Mouse (Mus musculus) liver, embryonic 14.5 days (tissue): ENCODE measurements at regions not wholly inside any gene's neighbourhood (a gene's known extent, or its start where the extent isn't known, plus 50 kb on each side); places are given as distances from the start of the nearest gene placed in this dataset.

Source experiments
- ATAC-seq: fragments of 200-750 bp; cut with Nextera tagmentation; 2 replicates; pipeline ENCODE4 v1.8.0; 2017; ENCODE audit warnings: moderate number of reproducible peaks, mild to moderate bottlenecking, moderate library complexity; ENCODE audit not compliant: insufficient read depth
- DNase-seq, 3 experiments: peaks; one replicate each; pipeline ENCODE4 v3.0.0-alpha.2; 2012 to 2013; ENCODE audit warnings: low read depth in 3 of 3, low spot score in 3 of 3
- H3K27ac ChIP-seq: fragments of 300-500 bp; sonication (generic); 2 replicates; pipeline ENCODE4 v1.5.1; 2014; ENCODE audit warnings: moderate library complexity, mild to moderate bottlenecking, control low read depth, inconsistent platforms
- H3K27me3 ChIP-seq: fragments of 300-500 bp; sonication (generic); 2 replicates; pipeline ENCODE4 v1.6.1; 2014; ENCODE audit warnings: mild to moderate bottlenecking, low read length, moderate library complexity; ENCODE audit not compliant: control insufficient read depth, insufficient read depth
- H3K36me3 ChIP-seq: fragments of 300-500 bp; sonication (generic); replicated peaks from 2 replicates; pipeline ENCODE4 v1.6.1; 2014; ENCODE audit warnings: low read depth; ENCODE audit not compliant: control insufficient read depth, insufficient read depth
- H3K4me1 ChIP-seq, 2 experiments: fragments of 200-500 bp in 1 of 2; fragments of 300-500 bp in 1 of 2; sonication (generic) in 1 of 2; replicated peaks; 2 replicates each; pipeline ENCODE4 v1.6.1; 2012 to 2014; ENCODE audit warnings: antibody characterized with exemption in 1 of 2, inconsistent platforms in 1 of 2, low read length in 1 of 2; ENCODE audit not compliant: control insufficient read depth in 2 of 2, insufficient read depth in 2 of 2
- H3K4me2 ChIP-seq: fragments of 300-500 bp; sonication (generic); 2 replicates; pipeline ENCODE4 v1.6.1; 2014; ENCODE audit warnings: low read depth, mild to moderate bottlenecking, control low read depth, moderate library complexity
- H3K4me3 ChIP-seq, 2 experiments: fragments of 200-500 bp in 1 of 2; fragments of 300-500 bp in 1 of 2; sonication (generic) in 1 of 2; 2 replicates each; pipeline ENCODE4 v1.5.1; 2012 to 2014; ENCODE audit warnings: low read depth in 2 of 2, low read length in 2 of 2, mild to moderate bottlenecking in 2 of 2, control low read depth in 1 of 2, inconsistent platforms in 1 of 2, moderate library complexity in 1 of 2; ENCODE audit not compliant: insufficient read depth in 1 of 2
- H3K9ac ChIP-seq: fragments of 300-500 bp; sonication (generic); replicated peaks from 2 replicates; pipeline ENCODE4 v1.6.1; 2014; ENCODE audit warnings: mild to moderate bottlenecking, control low read depth, moderate library complexity
- H3K9me3 ChIP-seq: fragments of 300-500 bp; sonication (generic); 2 replicates; pipeline ENCODE4 v1.6.1; 2016; ENCODE audit warnings: low read length, mixed read lengths; ENCODE audit not compliant: control insufficient read depth
- CTCF ChIP-seq: IDR thresholded peaks from 2 replicates; pipeline ENCODE4 v1.5.1; 2016; ENCODE audit warnings: antibody characterized with exemption, low read depth, control low read depth
- EP300 ChIP-seq: IDR thresholded peaks from 2 replicates; pipeline ENCODE4 v1.6.1; 2016; ENCODE audit warnings: antibody characterized with exemption, low read depth
- WGBS: fragments of 180-500 bp; shearing (Covaris S2); extraction: QIAGEN DNeasy Blood & Tissue Kit; methylation state at CpG from one replicate; pipeline ENCODE4 v1.1.7; 2014; ENCODE audit not compliant: insufficient replicate concordance; 5-methylcytosine and 5-hydroxymethylcytosine counted together

GRCm38 (mm10) chr4:62769469-62770234, 195.7 kb upstream of the Zfp618 start:
- H3K9ac ChIP-seq, result no peak overlapping the region
- 58% methylated on average over 10 of the region's 10 CpGs for WGBS
- TF ChIP-seq EP300 (no peak), CTCF (no peak)

GRCm38 (mm10) chr4:62775005-62775609, 190.3 kb upstream of the Zfp618 start:
- H3K36me3 ChIP-seq, result no peaks in the 10 kb centered on the region
- no peak overlapping the region for H3K4me2 ChIP-seq
- no peak overlapping the region for H3K4me3 ChIP-seq
- H3K27ac ChIP-seq, result no peak overlapping the region
- no peaks in the 10 kb centered on the region for H3K9me3 ChIP-seq
- no peaks in the 10 kb centered on the region for H3K27me3 ChIP-seq
- DNase-seq (no peak), ATAC-seq (no peak)
- H3K9ac ChIP-seq, result no peak overlapping the region
- TF ChIP-seq EP300 (no peak), CTCF (no peak)
- no peaks in the 10 kb centered on the region for H3K4me1 ChIP-seq
- 54% methylated on average over 10 of the region's 10 CpGs for WGBS

More at GRCm38 (mm10) chr4:62769469-62770234, 195.7 kb upstream of the Zfp618 start:
- Histone ChIP-seq H3K36me3 (no peaks in the 10 kb centered on the region), H3K4me2 (no peak overlapping the region), H3K27ac (no peak overlapping the region), H3K9me3 (no peaks in the 10 kb centered on the region), H3K27me3 (no peaks in the 10 kb centered on the region), H3K4me1 (no peaks in the 10 kb centered on the region), H3K4me3 (no peak overlapping the region)
- ATAC-seq (no peak), DNase-seq (no peak)

- Histone ChIP-seq H3K27me3 (no peaks in the 10 kb centered on the region), H3K9me3 (no peaks in the 10 kb centered on the region), H3K4me1 (no peaks in the 10 kb centered on the region), H3K36me3 (no peaks in the 10 kb centered on the region), H3K4me2 (no peak overlapping the region), H3K4me3 (no peak overlapping the region), H3K27ac (no peak overlapping the region), H3K9ac (no peak overlapping the region)
- DNase-seq (no peak), ATAC-seq (no peak)
- WGBS, result 56% methylated on average over 9 of the region's 9 CpGs
- TF ChIP-seq CTCF, result no peak
Measured at GRCm38 (mm10) chr4:62776881-62777280, 188.5 kb upstream of the Zfp618 start.

- Histone ChIP-seq H3K4me1 (no peaks in the 10 kb centered on the region), H3K4me3 (no peak overlapping the region), H3K36me3 (no peaks in the 10 kb centered on the region), H3K27ac (no peak overlapping the region), H3K9me3 (no peaks in the 10 kb centered on the region), H3K9ac (no peak overlapping the region), H3K27me3 (no peaks in the 10 kb centered on the region), H3K4me2 (no peak overlapping the region)
- no peak for TF ChIP-seq EP300
- no peak for TF ChIP-seq CTCF
- DNase-seq, result no peak
- no peak for ATAC-seq
- 61% methylated on average over 6 of the region's 7 CpGs for WGBS
Measured at GRCm38 (mm10) chr4:62777436-62777835, 187.9 kb upstream of the Zfp618 start.

GRCm38 (mm10) chr4:62778621-62779020, 186.8 kb upstream of the Zfp618 start:
- Histone ChIP-seq H3K27ac (no peak overlapping the region), H3K36me3 (no peaks in the 10 kb centered on the region), H3K4me2 (no peak overlapping the region), H3K9me3 (no peaks in the 10 kb centered on the region), H3K4me1 (no peaks in the 10 kb centered on the region), H3K9ac (no peak overlapping the region), H3K27me3 (no peaks in the 10 kb centered on the region), H3K4me3 (no peak overlapping the region)
- WGBS, result 56% methylated on average over 5 of the region's 5 CpGs
- DNase-seq (no peak), ATAC-seq (no peak)
- TF ChIP-seq CTCF (no peak), EP300 (no peak)
